Mouse (Mus musculus): Measurements from ENCODE around the gene Ints11. TPM values are rescaled to one million over a fixed set of nuclear protein-coding genes. Genes with fewer than 3 reads are reported as not detected.
A peak's percentile ranks its signal among the peaks of the same experiment; 100 is the strongest.

Gene Ints11
- polyA plus RNA-seq, 1 experiment: 49.5 TPM

DNA sequence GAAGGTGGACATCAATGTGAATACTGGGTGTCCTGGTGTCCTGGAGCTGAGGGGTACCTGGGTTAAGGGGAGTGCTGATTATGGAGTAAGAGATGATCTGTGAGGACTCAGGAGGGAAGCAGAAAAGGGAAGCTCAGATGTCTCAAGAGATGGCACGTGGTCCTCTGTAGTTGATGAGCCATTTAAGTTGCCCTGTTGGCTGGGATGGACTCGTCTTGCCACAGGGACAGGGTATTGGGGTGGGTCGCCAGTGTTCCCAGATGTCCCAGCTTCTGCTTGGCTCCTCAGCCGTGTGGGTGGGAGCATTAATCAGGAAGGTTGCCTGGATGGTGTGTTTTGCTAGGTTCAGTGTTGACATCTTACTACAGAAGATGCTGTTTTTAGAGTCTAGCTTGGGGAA is 36.1 kb upstream of the Ints11 start:
- Histone ChIP-seq H3K4me1 (ENCODE audit: control insufficient read depth, insufficient read depth, low read length) (peaks cover 6% of the 10 kb centered on the region), H3K27ac (ENCODE audit: control insufficient read depth, insufficient read depth, low read depth, low read length, poor library complexity) (peak overlapping the region; percentile 34; the same call in 1 of the 2 replicates), H3K4me3 (replicated peaks; ENCODE audit: control insufficient read depth, low read depth, low read length) (peak overlapping the region; percentile 24)
- 51% methylated on average over 4 of the region's 4 CpGs for WGBS
- TF ChIP-seq POLR2A (IDR thresholded peaks at IDR 0.05; ENCODE audit: borderline replicate concordance, control insufficient read depth, low read depth, low read length) (no peak), CTCF (IDR thresholded peaks at IDR 0.05; ENCODE audit: control insufficient read depth, insufficient read depth, low read length) (no peak)

GRCm38 (mm10) chr4:155833836-155834235 is 35.5 kb upstream of the Ints11 start:
- H3K27ac ChIP-seq (ENCODE audit: control insufficient read depth, insufficient read depth, low read depth, low read length, poor library complexity): no peak overlapping the region
- H3K4me1 ChIP-seq (ENCODE audit: control insufficient read depth, insufficient read depth, low read length): peaks cover 6% of the 10 kb centered on the region
- H3K4me3 ChIP-seq (replicated peaks; ENCODE audit: control insufficient read depth, low read depth, low read length): no peak overlapping the region
- peak; percentile 65 for TF ChIP-seq CTCF (IDR thresholded peaks at IDR 0.05; ENCODE audit: control insufficient read depth, insufficient read depth, low read length)
- no peak for TF ChIP-seq POLR2A (IDR thresholded peaks at IDR 0.05; ENCODE audit: borderline replicate concordance, control insufficient read depth, low read depth, low read length)
- 34% methylated on average over 2 of the region's 2 CpGs for WGBS

GRCm38 (mm10) chr4:155837404-155838010 is 31.8 kb upstream of the Ints11 start:
- peaks cover 5% of the 10 kb centered on the region for H3K4me1 ChIP-seq (ENCODE audit: control insufficient read depth, insufficient read depth, low read length)
- no peak overlapping the region for H3K4me3 ChIP-seq (replicated peaks; ENCODE audit: control insufficient read depth, low read depth, low read length)
- 19% methylated on average over 11 of the region's 11 CpGs for WGBS
- TF ChIP-seq POLR2A (IDR thresholded peaks at IDR 0.05; ENCODE audit: borderline replicate concordance, control insufficient read depth, low read depth, low read length) (no peak), CTCF (IDR thresholded peaks at IDR 0.05; ENCODE audit: control insufficient read depth, insufficient read depth, low read length) (no peak)
- no peak overlapping the region for H3K27ac ChIP-seq (ENCODE audit: control insufficient read depth, insufficient read depth, low read depth, low read length, poor library complexity)

DNA sequence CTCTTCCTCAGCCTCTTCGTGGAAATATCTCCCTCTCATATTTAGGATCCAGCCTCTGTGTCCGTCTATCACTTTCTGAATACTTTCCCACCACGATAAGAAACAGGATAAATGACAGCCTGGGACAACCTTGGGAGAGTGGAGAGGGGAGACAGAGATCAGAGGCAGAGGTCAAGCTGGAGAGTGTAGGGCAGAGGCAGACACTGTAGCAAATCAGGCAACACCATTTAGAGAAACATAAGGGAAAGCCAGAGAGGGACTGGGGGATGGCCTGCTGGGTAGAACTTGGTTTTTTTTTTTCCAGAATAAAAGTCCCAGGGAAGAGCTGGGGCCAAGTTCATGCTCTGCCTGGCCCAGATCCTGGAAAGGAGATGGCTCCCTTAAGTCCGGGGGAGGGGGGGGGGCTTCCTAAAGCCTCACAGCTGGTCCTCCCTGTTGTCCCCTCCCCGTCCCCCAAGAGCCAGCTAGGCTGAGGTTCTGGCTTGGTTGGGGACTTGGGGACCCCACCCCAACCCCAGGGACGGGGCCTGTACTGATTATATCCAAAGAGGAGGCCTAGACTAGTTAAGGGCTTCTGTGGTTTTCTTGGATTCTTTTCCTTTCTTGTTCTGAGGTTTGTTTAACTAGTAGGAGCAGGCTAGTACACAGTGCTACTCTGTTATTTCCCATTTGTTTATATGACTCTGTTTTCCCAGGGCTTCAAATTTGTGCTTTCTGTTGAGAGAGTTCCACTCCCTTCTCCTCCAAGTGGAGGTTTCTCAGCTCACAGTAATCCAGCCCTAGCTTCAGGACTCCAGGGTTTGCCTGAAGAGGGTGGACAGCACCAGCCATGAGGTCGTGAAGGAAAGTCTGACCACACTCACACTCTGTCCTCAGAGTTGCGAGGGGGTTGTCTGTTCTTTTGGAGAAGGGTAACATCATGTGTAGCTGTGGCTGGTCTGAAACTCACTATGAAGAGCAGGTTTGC is 30.9 kb upstream of the Ints11 start:
- H3K4me1 ChIP-seq (ENCODE audit: control insufficient read depth, insufficient read depth, low read length): peaks cover 1% of the 10 kb centered on the region; the same call in 1 of the 2 replicates
- TF ChIP-seq POLR2A (IDR thresholded peaks at IDR 0.05; ENCODE audit: borderline replicate concordance, control insufficient read depth, low read depth, low read length): no peak
- no peak for TF ChIP-seq CTCF (IDR thresholded peaks at IDR 0.05; ENCODE audit: control insufficient read depth, insufficient read depth, low read length)
- 55% methylated on average over 8 of the region's 8 CpGs for WGBS
- H3K27ac ChIP-seq (ENCODE audit: control insufficient read depth, insufficient read depth, low read depth, low read length, poor library complexity): no peak overlapping the region
- no peak overlapping the region for H3K4me3 ChIP-seq (replicated peaks; ENCODE audit: control insufficient read depth, low read depth, low read length)

DNA sequence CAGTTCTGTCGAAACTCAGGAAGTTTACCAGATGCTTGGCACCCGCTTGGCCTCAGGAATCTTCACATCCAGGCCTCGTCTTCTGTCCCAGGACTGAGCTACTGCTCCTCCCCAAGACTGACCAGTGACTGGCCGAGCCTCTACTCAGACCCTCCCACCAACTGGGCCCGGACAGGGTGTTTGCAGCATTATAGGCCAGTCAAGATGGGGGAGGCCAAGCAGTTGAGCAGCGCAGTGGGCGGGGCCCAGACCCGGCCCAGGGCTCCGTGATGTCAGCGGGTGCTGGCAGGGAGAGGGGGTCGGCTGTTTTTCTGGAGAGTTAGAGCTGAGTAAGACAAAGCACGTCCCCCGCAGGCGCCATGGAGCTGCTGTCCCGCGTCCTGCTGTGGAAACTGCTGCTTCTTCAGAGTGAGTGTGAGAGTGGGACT is 29.8 kb upstream of the Ints11 start, which contains the start of gene Mxra8:
Gene Mxra8 (plus strand): TSS at position 198 of the 428 bp plus-strand sequence.
- TF ChIP-seq POLR2A (IDR thresholded peaks at IDR 0.05; ENCODE audit: borderline replicate concordance, control insufficient read depth, low read depth, low read length): no peak
- no peak for TF ChIP-seq CTCF (IDR thresholded peaks at IDR 0.05; ENCODE audit: control insufficient read depth, insufficient read depth, low read length)
- 65% methylated on average over 16 of the region's 16 CpGs for WGBS
- Histone ChIP-seq H3K4me1 (ENCODE audit: control insufficient read depth, insufficient read depth, low read length) (peaks cover 1% of the 10 kb centered on the region; the same call in 1 of the 2 replicates), H3K4me3 (replicated peaks; ENCODE audit: control insufficient read depth, low read depth, low read length) (no peak within 1 kb of the TSS), H3K27ac (ENCODE audit: control insufficient read depth, insufficient read depth, low read depth, low read length, poor library complexity) (no peak within 1 kb of the TSS)

DNA sequence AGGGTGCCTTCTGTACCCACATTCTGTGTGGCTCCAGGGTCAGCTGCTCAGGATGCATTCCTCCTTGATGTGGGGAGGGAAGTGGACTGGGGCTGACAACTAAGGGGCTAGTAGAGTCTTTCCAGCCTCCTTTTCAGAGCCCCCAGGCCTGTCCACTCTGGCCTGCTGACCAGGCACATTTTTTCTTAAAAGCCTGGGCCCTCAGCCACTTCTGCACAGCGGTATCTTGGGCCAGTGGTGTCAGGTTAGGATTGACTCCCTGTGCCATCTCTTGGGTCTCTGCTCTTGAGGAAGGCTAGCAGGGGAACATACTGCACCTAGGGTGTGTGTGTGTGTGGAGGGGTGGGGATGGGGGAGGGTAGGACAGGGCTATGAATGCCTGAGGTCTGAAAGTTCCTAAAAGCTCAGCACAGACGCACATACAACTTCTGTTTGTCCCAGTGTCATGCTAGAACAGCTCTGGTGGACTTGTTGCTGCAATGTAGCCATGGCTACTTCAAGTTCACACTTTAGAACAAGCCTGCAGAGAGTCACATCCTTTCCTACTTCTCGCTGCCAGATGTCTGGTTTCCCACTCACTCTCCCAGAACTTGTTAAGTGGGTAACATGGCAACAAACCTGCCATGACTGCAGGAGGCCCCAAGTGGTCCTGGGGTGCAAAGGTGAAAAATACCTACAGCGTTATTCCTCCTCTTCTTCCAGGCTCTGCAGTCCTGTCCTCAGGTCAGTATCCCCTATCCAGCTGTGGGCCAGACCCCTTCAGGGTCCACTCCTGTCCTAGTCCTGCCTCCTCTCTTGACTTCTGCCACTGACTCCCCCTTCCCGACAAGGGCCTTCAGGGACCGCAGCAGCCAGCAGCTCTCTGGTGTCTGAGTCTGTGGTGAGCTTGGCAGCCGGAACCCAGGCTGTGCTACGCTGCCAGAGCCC is 29.0 kb upstream of the Ints11 start:
- Histone ChIP-seq H3K4me3 (replicated peaks; ENCODE audit: control insufficient read depth, low read depth, low read length) (peak overlapping the region; percentile 57), H3K4me1 (ENCODE audit: control insufficient read depth, insufficient read depth, low read length) (peaks cover 1% of the 10 kb centered on the region; the same call in 1 of the 2 replicates), H3K27ac (ENCODE audit: control insufficient read depth, insufficient read depth, low read depth, low read length, poor library complexity) (peak overlapping the region; percentile 3; the same call in 1 of the 2 replicates)
- TF ChIP-seq POLR2A (IDR thresholded peaks at IDR 0.05; ENCODE audit: borderline replicate concordance, control insufficient read depth, low read depth, low read length) (no peak), CTCF (IDR thresholded peaks at IDR 0.05; ENCODE audit: control insufficient read depth, insufficient read depth, low read length) (no peak)
- WGBS: 21% methylated on average over 8 of the region's 8 CpGs

DNA sequence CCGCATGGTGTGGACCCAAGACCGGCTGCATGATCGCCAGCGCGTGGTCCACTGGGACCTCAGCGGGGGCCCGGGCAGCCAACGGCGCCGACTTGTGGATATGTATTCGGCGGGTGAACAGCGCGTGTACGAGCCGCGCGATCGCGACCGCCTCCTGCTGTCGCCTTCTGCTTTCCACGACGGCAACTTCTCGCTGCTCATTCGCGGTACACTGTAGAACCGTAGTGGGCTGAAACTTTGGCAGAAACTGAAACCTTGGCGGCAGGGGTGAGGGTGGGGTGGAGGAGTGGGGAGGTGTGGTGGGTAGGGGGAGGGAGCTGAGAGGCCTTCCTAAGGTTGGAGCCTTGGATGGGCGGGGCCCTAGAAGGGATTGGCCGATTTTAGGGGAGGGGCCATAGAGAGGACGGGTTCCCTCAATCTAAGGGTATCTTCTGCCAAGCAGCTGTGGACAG is 28.3 kb upstream of the Ints11 start:
- under 1% methylated on average over 32 of the region's 32 CpGs for WGBS
- TF ChIP-seq CTCF (IDR thresholded peaks at IDR 0.05; ENCODE audit: control insufficient read depth, insufficient read depth, low read length) (peak; percentile 45; the same call in 1 of the 2 replicates), POLR2A (IDR thresholded peaks at IDR 0.05; ENCODE audit: borderline replicate concordance, control insufficient read depth, low read depth, low read length) (peak; percentile 41; the same call in 1 of the 2 replicates)
- peak overlapping the region; percentile 3; the same call in 1 of the 2 replicates for H3K27ac ChIP-seq (ENCODE audit: control insufficient read depth, insufficient read depth, low read depth, low read length, poor library complexity)
- peaks cover 1% of the 10 kb centered on the region; the same call in 1 of the 2 replicates for H3K4me1 ChIP-seq (ENCODE audit: control insufficient read depth, insufficient read depth, low read length)
- peak overlapping the region; percentile 57 for H3K4me3 ChIP-seq (replicated peaks; ENCODE audit: control insufficient read depth, low read depth, low read length)
